Mouse (Mus musculus) thymus, postnatal 14 days (tissue): Measurements from ENCODE around the gene 4933415F23Rik.
"Not testable (repeated sequence)": the region's sequence is repeated elsewhere in the genome, so short reads cannot be mapped to it uniquely, and the experiment has no call there.

ENCODE experiments used
- DNase-seq: peaks from one replicate; pipeline ENCODE4 v3.0.0; 2021

4933415F23Rik gene

DNA sequence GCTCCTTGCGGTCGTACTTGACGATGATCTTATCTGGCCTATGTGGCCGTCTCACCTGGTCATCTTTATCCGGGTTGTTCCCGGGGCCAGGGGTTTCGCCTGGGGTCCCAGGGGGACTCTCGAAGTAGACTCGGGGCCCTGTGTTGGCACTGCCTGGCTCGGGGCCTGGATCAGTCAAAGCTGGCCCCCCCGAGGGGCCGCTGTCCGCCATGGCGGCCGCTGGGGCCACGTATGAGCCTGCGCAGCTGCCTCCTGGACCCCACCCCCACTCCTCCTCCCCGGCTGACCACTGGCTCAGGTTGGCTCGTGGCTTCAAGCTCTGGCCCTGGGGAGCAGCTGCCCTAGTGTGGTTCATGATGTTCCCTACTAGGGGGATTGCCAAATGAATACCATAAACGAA is at the start of gene 4933415F23Rik:
Gene 4933415F23Rik (minus strand): TSS at position 233 of the 400 bp plus-strand sequence.
- no peak for DNase-seq

DNA sequence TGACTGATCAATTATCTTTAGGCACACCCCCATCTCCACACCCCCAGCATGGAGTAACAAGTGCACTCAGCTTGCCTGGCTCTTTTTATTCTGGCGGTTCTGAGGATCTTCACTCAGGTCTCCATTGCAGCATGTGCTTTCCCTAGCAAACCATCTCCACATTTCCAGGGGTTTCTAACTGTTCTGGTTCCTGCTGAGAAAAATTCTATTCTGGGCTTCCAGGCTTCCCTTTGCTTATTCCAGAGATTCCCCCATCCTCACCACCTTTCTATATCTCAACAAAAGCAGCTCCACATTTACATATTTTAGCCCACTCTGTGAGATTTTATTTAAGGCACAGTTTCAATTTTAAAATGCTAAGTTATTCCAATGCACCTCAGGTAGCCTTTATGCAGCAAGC is 49.7 kb upstream of the 4933415F23Rik start:
- DNase-seq: no peak

- DNase-seq: no peak
Measured at GRCm38 (mm10) chr1:23146198-23146873, 44.3 kb upstream of the 4933415F23Rik start.

DNA sequence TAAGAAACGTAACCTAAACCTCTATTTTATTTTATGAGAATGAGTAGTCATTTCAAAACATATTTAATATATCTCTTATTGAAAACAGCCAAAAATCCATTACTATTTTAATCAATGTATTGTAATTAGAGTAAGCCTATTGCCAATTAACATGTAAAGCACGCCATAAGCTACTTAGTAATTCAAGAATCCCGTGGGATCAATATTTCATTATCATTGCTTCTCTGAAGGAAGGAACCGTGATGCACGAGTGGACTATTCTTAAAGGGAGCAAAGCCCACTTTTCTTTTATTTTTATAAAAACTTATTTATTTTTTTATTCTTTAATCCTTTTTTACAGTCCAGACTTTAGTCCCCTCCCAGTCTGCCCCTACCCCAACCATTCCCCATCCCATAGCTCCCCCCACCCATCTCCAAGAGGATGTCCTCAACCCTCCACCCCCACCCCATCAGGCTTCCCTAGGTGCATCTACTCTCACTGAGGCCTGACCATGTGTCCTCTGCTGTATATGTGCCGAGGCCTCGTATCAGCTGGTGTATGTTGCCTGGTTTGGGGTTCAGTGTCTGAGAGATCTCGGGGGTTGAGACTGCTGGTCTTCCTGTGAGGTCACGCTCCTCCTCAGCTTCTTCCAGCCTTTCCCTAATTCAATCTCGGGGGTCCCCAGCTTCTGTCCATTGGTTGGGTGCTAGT is 39.2 kb upstream of the 4933415F23Rik start:
- no peak for DNase-seq

- DNase-seq: not testable (repeated sequence)
Measured at GRCm38 (mm10) chr1:23140530-23140929, 38.5 kb upstream of the 4933415F23Rik start.

- DNase-seq: no peak
Measured at GRCm38 (mm10) chr1:23120901-23121300, 18.8 kb upstream of the 4933415F23Rik start.

DNA sequence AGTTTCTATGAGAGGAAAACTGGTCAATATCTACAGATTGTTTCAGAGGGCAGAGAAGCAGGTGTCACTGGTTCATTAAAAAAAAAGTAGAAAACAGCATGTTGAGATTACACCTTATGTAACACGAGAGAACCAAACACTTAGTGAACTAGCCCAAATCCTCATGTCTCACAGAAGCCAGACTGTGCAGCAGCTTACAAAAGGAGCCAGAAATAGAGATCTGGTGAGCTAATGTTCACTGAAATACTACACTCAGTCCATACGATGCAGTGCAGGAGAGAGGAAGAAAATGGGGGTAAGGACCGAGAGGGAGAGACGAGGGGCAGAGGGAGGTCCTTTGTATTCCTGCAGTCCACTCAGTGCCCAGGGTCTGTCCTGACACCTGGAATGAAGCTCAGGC is 17.4 kb upstream of the 4933415F23Rik start:
- no peak for DNase-seq

DNA sequence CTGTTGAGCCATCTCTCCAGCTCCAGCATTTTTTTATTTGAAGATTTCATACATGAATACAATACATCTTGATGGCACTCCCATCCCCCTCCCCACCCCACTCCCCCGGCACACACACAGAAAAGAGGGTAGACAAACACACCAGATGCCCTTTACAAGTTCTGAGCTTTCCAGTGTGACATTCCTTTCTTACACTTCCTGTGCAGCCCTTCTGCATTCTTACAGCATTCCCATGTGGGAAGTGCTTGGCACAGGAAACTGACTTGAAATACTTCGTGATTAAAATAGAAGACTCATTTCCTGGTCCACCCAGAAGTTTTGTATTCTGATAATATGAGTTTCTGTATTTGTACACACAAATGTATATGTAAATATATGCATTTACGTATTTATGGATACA is 15.4 kb upstream of the 4933415F23Rik start:
- DNase-seq: no peak

- DNase-seq: no peak
Measured at GRCm38 (mm10) chr1:23109191-23109590, 7.1 kb upstream of the 4933415F23Rik start.

- DNase-seq: no peak
Measured at GRCm38 (mm10) chr1:23102881-23103280, 828 bp upstream of the 4933415F23Rik start.

DNA sequence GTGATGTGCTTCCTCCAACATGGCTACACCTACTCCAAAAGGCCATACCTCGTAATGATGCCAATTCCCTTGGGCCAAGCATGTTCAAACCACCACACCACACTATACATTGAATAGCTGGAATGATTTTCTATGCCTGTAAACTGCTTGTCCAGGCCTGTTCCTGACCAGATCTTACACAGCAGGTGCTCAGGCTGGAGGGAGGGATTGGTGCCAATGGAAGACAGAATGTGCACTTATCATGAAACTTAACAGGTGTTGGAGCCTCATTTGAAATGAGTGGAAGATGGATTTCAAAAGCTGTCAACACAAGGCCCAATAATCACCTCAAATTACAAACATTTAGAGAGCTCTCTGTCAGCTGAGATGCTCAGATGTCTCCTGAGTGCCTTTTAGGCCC is 2.3 kb downstream of the 4933415F23Rik start:
- no peak for DNase-seq

GRCm38 (mm10) chr1:23098451-23098850 is 3.6 kb downstream of the 4933415F23Rik start:
- DNase-seq: no peak

- DNase-seq: no peak
Measured at GRCm38 (mm10) chr1:23097996-23098395, 4.1 kb downstream of the 4933415F23Rik start.

DNA sequence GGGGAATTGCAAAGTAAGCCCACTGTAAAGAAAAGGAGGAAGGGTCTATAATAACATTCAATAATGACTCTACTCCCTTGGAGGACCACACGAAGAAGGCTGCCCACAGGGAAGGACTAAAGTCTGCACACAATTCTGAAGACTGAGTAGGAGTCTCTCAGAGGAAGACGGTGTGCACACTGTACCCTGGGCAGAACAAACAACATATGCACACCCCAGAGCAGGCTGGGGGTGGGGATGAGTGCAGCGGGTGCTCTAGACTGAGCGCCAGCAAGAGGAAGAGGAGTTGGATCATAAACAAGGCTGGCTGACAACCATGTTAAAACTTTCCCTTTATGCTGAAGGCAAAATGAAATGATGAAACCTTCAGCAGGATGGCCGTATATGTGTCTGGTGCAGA is 34.3 kb downstream of the 4933415F23Rik start:
- no peak for DNase-seq

DNA sequence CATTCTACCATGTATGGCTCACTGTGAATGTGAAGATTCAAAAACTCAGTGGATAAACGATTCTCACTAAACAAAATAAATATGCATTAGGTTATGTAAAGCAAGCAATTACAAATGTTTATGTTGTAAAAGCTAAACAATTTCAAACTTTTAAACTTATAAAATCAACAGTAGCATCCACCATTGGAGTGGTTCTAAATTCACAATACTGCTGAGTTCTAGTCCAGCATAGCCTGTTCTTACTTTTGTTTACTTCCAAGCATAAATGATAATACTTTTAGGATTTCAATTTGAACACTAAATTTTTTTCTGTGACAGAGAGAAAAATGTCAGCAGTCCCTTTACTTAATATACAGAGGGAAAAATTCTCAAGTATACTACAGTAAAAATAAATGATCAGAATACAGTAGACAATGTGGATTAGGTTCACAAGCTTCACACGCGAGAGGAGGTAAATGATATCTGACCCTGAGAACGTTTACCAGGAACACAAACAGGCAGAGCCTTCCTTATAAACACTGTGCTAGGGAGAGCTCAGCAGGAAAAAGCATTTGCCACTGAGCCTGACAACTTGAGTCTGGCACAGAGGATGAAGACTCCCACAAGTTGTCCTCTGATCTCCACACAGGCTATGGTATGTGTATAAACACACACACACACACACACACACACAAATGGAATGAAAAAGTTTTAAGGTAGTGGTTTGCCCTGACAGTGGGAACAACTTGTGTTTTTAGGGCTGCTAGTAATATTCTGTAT is 37.2 kb downstream of the 4933415F23Rik start:
- DNase-seq: no peak

DNA sequence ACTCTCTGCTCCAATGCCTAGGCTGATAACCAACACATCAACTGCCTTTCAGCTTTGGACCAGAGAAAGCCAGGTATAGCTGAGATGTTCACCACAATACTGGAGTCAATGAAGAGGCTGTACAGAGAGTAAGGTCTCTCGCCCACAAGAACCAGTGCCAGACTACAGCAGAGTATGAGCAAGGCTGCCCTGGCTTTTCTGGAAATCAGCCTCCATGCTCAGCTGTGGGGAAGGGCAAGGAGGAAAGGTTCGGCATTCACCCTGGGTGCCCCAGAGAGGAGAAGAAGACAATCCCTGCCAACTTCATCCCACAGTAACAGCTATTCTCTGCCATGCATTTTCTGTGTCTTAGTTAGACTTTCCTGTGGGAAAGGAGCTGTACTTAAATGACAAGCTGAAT is 38.1 kb downstream of the 4933415F23Rik start:
- no peak for DNase-seq

DNA sequence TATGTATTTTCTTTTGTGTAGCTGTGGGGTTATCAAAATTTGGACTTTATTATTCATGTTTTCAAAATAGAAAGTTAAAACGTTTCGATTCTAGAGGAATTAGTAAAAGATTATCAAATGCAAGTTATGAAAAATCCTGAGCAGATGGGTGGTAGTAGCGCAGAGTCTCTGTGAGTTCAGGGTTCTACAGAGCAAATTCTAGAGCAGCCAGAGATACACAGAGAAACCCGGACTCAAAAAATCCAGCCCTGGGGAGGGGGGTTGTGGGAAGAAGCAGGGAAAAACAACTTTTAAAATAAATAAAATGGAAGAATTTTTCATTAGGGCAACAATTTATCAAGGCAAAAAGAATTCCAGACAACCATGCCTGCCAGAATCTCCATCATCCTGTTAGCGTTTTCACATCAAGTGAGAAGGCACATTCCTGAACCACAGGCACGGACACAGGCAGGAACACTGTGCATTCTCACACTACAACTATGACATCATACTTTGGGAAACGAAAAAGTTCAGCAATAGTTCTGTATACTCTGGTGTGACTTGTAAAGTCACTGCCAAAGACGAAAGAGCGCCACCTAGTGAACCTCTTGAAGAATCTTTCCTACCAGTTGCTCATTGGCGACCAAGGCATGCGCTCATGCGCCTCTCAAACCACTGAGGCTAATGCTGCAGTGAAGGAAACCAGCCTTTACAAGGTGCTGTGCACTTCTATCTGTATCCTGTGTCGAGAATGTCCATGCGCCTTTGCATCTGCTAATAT is 40.3 kb downstream of the 4933415F23Rik start:
- DNase-seq: no peak

DNA sequence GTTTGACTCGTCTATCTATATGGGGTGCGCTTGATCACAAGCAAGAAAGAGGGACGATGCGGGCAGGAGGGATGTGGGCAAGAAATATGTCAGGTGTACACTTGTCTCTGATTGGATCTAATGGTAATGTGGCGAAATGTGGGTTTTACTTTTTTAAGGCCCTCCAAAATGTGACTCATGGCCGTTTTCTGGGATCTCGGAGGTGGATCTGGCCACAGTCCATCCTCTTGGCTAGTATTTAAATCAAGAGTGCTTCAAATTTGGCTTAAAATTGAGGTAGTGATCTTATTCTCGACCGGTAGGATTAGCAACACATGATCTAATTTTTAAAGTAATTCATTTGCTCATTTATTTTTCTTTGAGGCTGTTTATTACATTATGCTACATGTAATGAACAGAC is 42.0 kb downstream of the 4933415F23Rik start:
- no peak for DNase-seq
